Mouse (Mus musculus) kidney, embryonic 14.5 days (tissue): ENCODE data around the gene Bub3. TPM values are rescaled to one million over a fixed set of nuclear protein-coding genes. Genes with fewer than 3 reads are reported as not detected.

ENCODE experiments used
- ATAC-seq: fragments of 200-750 bp; cut with Nextera tagmentation; 2 replicates; pipeline ENCODE4 v1.8.0; 2017; ENCODE audit warnings: moderate number of reproducible peaks, mild to moderate bottlenecking, moderate TSS enrichment, moderate library complexity; ENCODE audit not compliant: low FRiP score, low TSS enrichment
- H3K27ac ChIP-seq: fragments of 300-500 bp; sonication (generic); 2 replicates; pipeline ENCODE4 v1.5.1; 2014; ENCODE audit warnings: low read depth, mild to moderate bottlenecking, low read length, moderate library complexity, mixed read lengths
- H3K27me3 ChIP-seq: fragments of 300-500 bp; sonication (generic); 2 replicates; pipeline ENCODE4 v1.6.1; 2014; ENCODE audit warnings: mild to moderate bottlenecking, low read length; ENCODE audit not compliant: control insufficient read depth, insufficient read depth
- H3K36me3 ChIP-seq: fragments of 300-500 bp; sonication (generic); 2 replicates; pipeline ENCODE4 v1.6.1; 2014; ENCODE audit warnings: low read length, mixed read lengths; ENCODE audit not compliant: control insufficient read depth, insufficient read depth
- H3K4me1 ChIP-seq: fragments of 300-500 bp; sonication (generic); 2 replicates; pipeline ENCODE4 v1.6.1; 2014; ENCODE audit warnings: low read length, mixed read lengths; ENCODE audit not compliant: control insufficient read depth, insufficient read depth
- H3K4me2 ChIP-seq: fragments of 300-500 bp; sonication (generic); replicated peaks from 2 replicates; pipeline ENCODE4 v1.6.1; 2014; ENCODE audit warnings: low read depth, mild to moderate bottlenecking, low read length
- H3K4me3 ChIP-seq: fragments of 300-500 bp; sonication (generic); 2 replicates; pipeline ENCODE4 v1.5.1; 2014; ENCODE audit warnings: mild to moderate bottlenecking, low read length
- H3K9ac ChIP-seq: fragments of 300-500 bp; sonication (generic); 2 replicates; pipeline ENCODE4 v1.6.1; 2014; ENCODE audit warnings: low read depth, mild to moderate bottlenecking, low read length, moderate library complexity
- H3K9me3 ChIP-seq: fragments of 300-500 bp; sonication (generic); 2 replicates; pipeline ENCODE4 v1.6.1; 2016; ENCODE audit warnings: low read length; ENCODE audit not compliant: control insufficient read depth
- WGBS: fragments of 180-500 bp; shearing (Covaris S2); extraction: QIAGEN DNeasy Blood & Tissue Kit; methylation state at CpG from one replicate; pipeline ENCODE4 v1.1.7; 2014; 5-methylcytosine and 5-hydroxymethylcytosine counted together
- polyA plus RNA-seq: library from polyadenylated mRNA; unstranded; fragments of >200 nt; fragmentation: Nextera tagmentation; extraction: Ambion mirVana; gene quantifications from 2 replicates; pipeline ENCODE4 v1.2.1, GENCODE M21; 2014

Gene Bub3
- 241 and 263 TPM in 2 replicates for polyA plus RNA-seq

DNA sequence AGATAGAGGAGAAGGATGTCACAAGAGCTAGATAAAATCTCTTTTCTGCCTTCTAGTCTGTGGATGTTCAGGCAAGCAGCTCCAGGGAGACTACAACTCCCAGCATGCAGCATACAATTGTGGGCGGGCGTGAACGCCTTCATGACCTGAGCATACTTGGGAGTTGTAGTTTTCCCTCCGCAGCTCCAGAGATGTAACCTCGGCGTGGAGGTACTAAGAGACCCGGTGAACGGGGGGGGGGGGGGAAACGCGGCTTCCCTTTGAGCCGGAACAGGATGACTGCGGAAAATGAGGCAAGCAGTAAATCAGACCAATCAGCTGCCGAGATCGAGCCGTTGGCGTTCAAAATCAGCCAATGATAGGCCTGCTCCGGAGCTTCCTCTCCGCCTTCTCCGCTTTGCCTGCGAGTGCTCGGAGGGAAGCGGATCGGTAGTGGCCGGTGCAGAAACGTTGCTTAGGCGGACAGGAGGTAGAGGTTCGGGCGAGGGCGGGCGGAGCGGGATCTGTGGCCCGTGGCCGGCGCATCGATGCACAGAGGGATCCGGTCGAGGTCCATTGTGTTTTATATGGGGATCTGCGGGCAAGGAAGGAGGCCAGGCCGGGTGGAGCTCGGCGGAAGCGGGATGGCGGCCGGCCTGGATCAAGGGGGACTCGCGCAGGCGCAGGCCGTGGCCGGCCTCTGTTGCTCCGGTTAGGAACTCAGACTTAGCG, at the start of gene Bub3:
Gene Bub3, plus strand, starts transcription at position 237 of the 711 bp plus-strand sequence.
- peaks cover 37% of the 10 kb centered on the region for H3K36me3 ChIP-seq
- H3K9me3 ChIP-seq, result no peaks in the 10 kb centered on the region
- 0% methylated on average over 46 of the region's 51 CpGs for WGBS
- ATAC-seq, result peak; percentile 93
- peaks cover 42% of the 10 kb centered on the region for H3K27me3 ChIP-seq
- peak within 1 kb of the TSS; percentile 70 for H3K4me2 ChIP-seq
- peak within 1 kb of the TSS; percentile 88 for H3K4me3 ChIP-seq
- peak within 1 kb of the TSS; percentile 91 for H3K9ac ChIP-seq
- H3K4me1 ChIP-seq, result peaks cover 11% of the 10 kb centered on the region; the same call in 1 of the 2 replicates
- peak within 1 kb of the TSS; percentile 77 for H3K27ac ChIP-seq

DNA sequence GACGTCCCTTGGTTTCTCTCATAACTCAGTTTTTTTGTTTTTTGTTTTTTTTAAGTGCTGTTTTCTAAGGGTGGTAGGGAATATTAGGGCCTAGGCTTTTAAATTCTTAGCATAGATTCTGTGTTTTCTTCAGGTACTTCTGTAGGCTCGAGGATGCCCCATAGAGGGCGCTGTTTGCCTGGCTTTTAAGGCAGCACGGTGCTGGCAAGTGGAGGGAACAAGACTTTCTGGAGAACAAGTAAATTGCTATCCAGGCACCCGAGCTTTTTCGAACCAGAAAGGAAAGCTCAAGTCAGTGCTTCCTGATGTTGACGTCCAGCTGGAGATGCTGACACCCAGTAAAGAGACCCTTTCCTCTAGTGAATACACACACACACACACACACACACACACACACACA, 20.0 kb upstream of the Bub3 start:
- no peak overlapping the region for H3K27ac ChIP-seq
- peak; percentile 58; the same call in 1 of the 2 replicates for ATAC-seq
- H3K36me3 ChIP-seq, result no peaks in the 10 kb centered on the region
- no peak overlapping the region for H3K4me2 ChIP-seq
- 0% methylated on average over 7 of the region's 7 CpGs for WGBS
- H3K4me3 ChIP-seq, result no peak overlapping the region
- no peak overlapping the region for H3K9ac ChIP-seq
- peaks cover 65% of the 10 kb centered on the region for H3K27me3 ChIP-seq
- no peaks in the 10 kb centered on the region for H3K9me3 ChIP-seq
- peaks cover 16% of the 10 kb centered on the region; the same call in 1 of the 2 replicates for H3K4me1 ChIP-seq

GRCm38 (mm10) chr7:131541184-131542114, 18.6 kb upstream of the Bub3 start:
- Histone ChIP-seq H3K4me3 (peak overlapping the region; percentile 37), H3K27me3 (peaks cover 80% of the 10 kb centered on the region), H3K4me1 (peaks cover 16% of the 10 kb centered on the region; the same call in 1 of the 2 replicates), H3K27ac (no peak overlapping the region), H3K36me3 (no peaks in the 10 kb centered on the region), H3K9ac (no peak overlapping the region), H3K4me2 (peak overlapping the region; percentile 54), H3K9me3 (no peaks in the 10 kb centered on the region)
- ATAC-seq, result no peak
- 1% methylated on average over 41 of the region's 41 CpGs for WGBS

DNA sequence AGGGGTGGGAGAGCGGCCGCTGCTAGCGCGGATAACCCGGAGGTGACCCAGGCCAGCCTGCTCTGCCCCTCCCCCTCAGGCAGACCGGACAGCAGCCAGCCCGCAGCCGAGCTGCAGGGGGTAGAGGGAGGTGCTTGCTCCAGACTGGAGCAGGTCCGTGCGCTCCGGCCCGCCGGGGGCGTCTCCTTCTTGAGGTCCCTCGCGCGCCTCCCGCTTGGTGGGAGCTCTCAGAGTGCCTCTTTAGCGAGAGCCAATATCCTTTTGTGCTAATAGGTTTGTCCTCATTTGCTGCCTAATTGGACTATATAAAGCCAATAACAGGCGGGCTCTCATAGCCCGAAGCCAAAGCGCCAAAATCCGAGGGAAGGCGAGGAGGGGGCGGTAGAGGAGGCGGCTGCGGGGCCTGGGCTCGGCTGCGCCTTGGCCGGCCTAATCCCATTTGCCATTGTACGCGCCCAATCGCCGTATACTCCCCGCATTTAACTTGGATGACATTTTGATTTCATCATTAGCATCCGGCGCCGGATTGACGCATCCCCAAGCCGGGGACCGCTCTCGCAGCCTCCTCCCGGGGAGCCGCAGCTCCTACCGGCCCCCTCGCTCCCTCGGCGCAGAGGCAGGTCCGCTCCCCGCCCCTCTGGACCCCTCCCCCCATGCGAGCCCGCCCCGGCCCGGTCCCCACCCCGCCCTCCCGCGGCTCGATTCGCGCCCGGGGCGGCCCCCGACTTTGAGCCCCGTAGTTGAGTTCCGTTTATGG, 17.7 kb upstream of the Bub3 start, which contains the start of gene Hmx3:
Gene Hmx3, plus strand, starts transcription at position 753 of the 757 bp plus-strand sequence.
- ATAC-seq, result no peak
- H3K4me1 ChIP-seq, result peaks cover 16% of the 10 kb centered on the region; the same call in 1 of the 2 replicates
- H3K27me3 ChIP-seq, result peaks cover 88% of the 10 kb centered on the region
- no peak within 1 kb of the TSS for H3K27ac ChIP-seq
- 0% methylated on average over 47 of the region's 65 CpGs for WGBS
- peak within 1 kb of the TSS; percentile 54 for H3K4me2 ChIP-seq
- peak within 1 kb of the TSS; percentile 37 for H3K4me3 ChIP-seq
- no peaks in the 10 kb centered on the region for H3K9me3 ChIP-seq
- no peaks in the 10 kb centered on the region for H3K36me3 ChIP-seq
- H3K9ac ChIP-seq, result no peak within 1 kb of the TSS; the same call in 1 of the 2 replicates

- H3K4me1 ChIP-seq, result peaks cover 16% of the 10 kb centered on the region; the same call in 1 of the 2 replicates
- WGBS, result under 1% methylated on average over 64 of the region's 71 CpGs
- peak overlapping the region; percentile 54 for H3K4me2 ChIP-seq
- peaks cover 95% of the 10 kb centered on the region for H3K27me3 ChIP-seq
- H3K9me3 ChIP-seq, result no peaks in the 10 kb centered on the region
- H3K4me3 ChIP-seq, result peak overlapping the region; percentile 37
- H3K9ac ChIP-seq, result no peak overlapping the region
- 0 out of 2 replicates have a peak, but pooled peaks have one; percentile 13 for ATAC-seq
- no peaks in the 10 kb centered on the region for H3K36me3 ChIP-seq
- no peak overlapping the region for H3K27ac ChIP-seq
These were observed 17.0 kb upstream of the Bub3 start for GRCm38 (mm10) chr7:131542872-131543622.

- peak; percentile 18; the same call in 1 of the 2 replicates for ATAC-seq
- H3K27ac ChIP-seq, result no peak overlapping the region
- no peaks in the 10 kb centered on the region for H3K9me3 ChIP-seq
- H3K36me3 ChIP-seq, result no peaks in the 10 kb centered on the region
- H3K27me3 ChIP-seq, result peaks cover 97% of the 10 kb centered on the region
- H3K4me1 ChIP-seq, result peaks cover 16% of the 10 kb centered on the region; the same call in 1 of the 2 replicates
- H3K4me3 ChIP-seq, result peak overlapping the region; percentile 11
- no peak overlapping the region for H3K9ac ChIP-seq
- H3K4me2 ChIP-seq, result peak overlapping the region; percentile 33
- under 1% methylated on average over 75 of the region's 75 CpGs for WGBS
These were observed 16.2 kb upstream of the Bub3 start for GRCm38 (mm10) chr7:131543623-131544481.

GRCm38 (mm10) chr7:131544871-131545270, 15.2 kb upstream of the Bub3 start:
- Histone ChIP-seq H3K4me2 (no peak overlapping the region), H3K36me3 (no peaks in the 10 kb centered on the region), H3K4me1 (peaks cover 16% of the 10 kb centered on the region; the same call in 1 of the 2 replicates), H3K27ac (no peak overlapping the region), H3K4me3 (no peak overlapping the region), H3K9me3 (no peaks in the 10 kb centered on the region), H3K9ac (no peak overlapping the region), H3K27me3 (peaks cover 97% of the 10 kb centered on the region)
- ATAC-seq, result no peak
- WGBS, result 2% methylated on average over 5 of the region's 5 CpGs
